Comparison of ENCODE assay signal across 8 mouse cellular contexts in the genomic region with DNA sequence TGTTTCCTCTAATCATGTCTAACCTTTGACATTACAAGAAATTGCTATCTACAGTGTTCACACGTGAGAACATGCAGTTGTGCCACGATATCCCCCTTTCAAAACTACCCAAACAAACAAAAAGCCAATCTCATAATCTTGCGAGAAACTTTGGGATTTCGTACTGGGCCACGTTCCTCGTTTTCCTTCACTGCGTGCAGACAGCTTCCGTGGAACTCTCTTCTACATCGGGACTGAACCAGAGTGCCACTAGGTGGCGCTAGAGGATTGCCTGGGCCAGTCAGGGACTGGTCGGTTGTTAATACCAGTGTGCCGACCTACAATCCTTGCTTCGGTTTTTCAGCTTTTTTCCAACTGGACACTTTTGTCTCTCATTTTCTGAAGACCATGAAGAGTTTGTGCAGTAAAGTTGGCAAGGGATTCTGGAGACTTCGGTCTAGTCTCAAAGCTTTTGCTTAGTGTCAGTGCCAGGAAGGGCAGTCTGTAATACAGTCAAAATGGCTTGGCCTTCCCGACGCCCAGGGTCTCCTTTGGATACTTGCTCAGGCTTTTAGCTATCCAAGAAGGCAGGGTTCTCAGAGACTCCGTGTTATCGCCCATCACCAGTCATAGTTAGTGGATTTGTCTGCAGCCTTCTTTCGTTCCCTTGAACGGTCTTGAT. TPM values are rescaled to one million over a fixed set of nuclear protein-coding genes. Genes with fewer than 3 reads are reported as not detected.
A peak's percentile ranks its signal among the peaks of the same experiment; 100 is the strongest.
DNase-seq lines count a peak whose midpoint lies in the region; ATAC-seq and TF ChIP-seq lines count a peak whose summit lies in the region.

No protein-coding gene starts in this region.

- no peak overlapping the region for H3K9ac ChIP-seq in embryonic facial prominence, embryonic 15.5 days
- H3K9ac ChIP-seq in limb, embryonic 13.5 days: 0 out of 2 replicates have a peak overlapping the region, but pooled peaks have one; percentile 39
- no peak overlapping the region for H3K9ac ChIP-seq in midbrain, embryonic 16.5 days (ENCODE audit: low read depth, low read length)

- no peaks in the 10 kb centered on the region for H3K27me3 ChIP-seq in embryonic facial prominence, embryonic 15.5 days
- no peaks in the 10 kb centered on the region for H3K27me3 ChIP-seq in limb, embryonic 13.5 days
- H3K27me3 ChIP-seq in midbrain, embryonic 16.5 days (ENCODE audit: control insufficient read depth, insufficient read depth, low read depth, low read length): no peaks in the 10 kb centered on the region
- H3K27me3 ChIP-seq in spleen, adult 2 months (ENCODE audit: control insufficient read depth, insufficient read depth, low read length): no peaks in the 10 kb centered on the region

- 20% methylated on average over 20 of the region's 20 CpGs for WGBS in bone marrow, adult 2 months
- WGBS in embryonic facial prominence, embryonic 15.5 days: 18% methylated on average over 20 of the region's 20 CpGs
- WGBS in limb, embryonic 13.5 days: 20% methylated on average over 20 of the region's 20 CpGs
- 11% methylated on average over 20 of the region's 20 CpGs for WGBS in midbrain, embryonic 16.5 days
- 21% methylated on average over 20 of the region's 20 CpGs for WGBS in spleen, adult 2 months

- H3K36me3 ChIP-seq in embryonic facial prominence, embryonic 15.5 days: no peaks in the 10 kb centered on the region
- no peaks in the 10 kb centered on the region for H3K36me3 ChIP-seq in limb, embryonic 13.5 days
- no peaks in the 10 kb centered on the region for H3K36me3 ChIP-seq in midbrain, embryonic 16.5 days (ENCODE audit: control insufficient read depth, insufficient read depth, low read length)
- no peaks in the 10 kb centered on the region for H3K36me3 ChIP-seq in spleen, adult 2 months (ENCODE audit: control insufficient read depth, insufficient read depth, low read length)

- TF ChIP-seq POLR2A in bone marrow, adult 2 months (IDR thresholded peaks at IDR 0.05; ENCODE audit: borderline replicate concordance, control insufficient read depth, low read depth, low read length): no peak
- TF ChIP-seq POLR2A in spleen, adult 2 months (IDR thresholded peaks at IDR 0.05; ENCODE audit: low read depth, low read length): no peak

- H3K27ac ChIP-seq in bone marrow, adult 2 months (ENCODE audit: control insufficient read depth, insufficient read depth, low read depth, low read length, poor library complexity): no peak overlapping the region
- no peak overlapping the region for H3K27ac ChIP-seq in embryonic facial prominence, embryonic 15.5 days (replicated peaks)
- no peak overlapping the region for H3K27ac ChIP-seq in limb, embryonic 13.5 days
- H3K27ac ChIP-seq in midbrain, embryonic 16.5 days (ENCODE audit: low read length): no peak overlapping the region
- no peak overlapping the region for H3K27ac ChIP-seq in spleen, adult 2 months (ENCODE audit: insufficient read depth, low read length)

- TF ChIP-seq CTCF in bone marrow, adult 2 months (IDR thresholded peaks at IDR 0.05; ENCODE audit: control insufficient read depth, insufficient read depth, low read length): peak; percentile 100
- peak; percentile 99; the same call in 1 of the 2 replicates for TF ChIP-seq CTCF in spleen, adult 2 months (IDR thresholded peaks at IDR 0.05; ENCODE audit: extremely low read depth, insufficient read depth, insufficient read length, insufficient replicate concordance)

- no peaks in the 10 kb centered on the region for H3K9me3 ChIP-seq in embryonic facial prominence, embryonic 15.5 days (replicated peaks)
- no peaks in the 10 kb centered on the region for H3K9me3 ChIP-seq in limb, embryonic 13.5 days
- H3K9me3 ChIP-seq in midbrain, embryonic 16.5 days (replicated peaks; ENCODE audit: control insufficient read depth, low read length, poor library complexity, severe bottlenecking): no peaks in the 10 kb centered on the region

- peak; percentile 90 for DNase-seq in A20 (ENCODE audit: low read depth, low spot score)
- DNase-seq in heart, adult 8-10 months (ENCODE audit: low spot score): peak; percentile 77
- DNase-seq in kidney, adult 8-10 months: peak; percentile 78 to 87
- DNase-seq in spleen, adult 2 months (ENCODE audit: low read depth in 1 of 2, low spot score in 2 of 2): peak; percentile 68 to 85

- peaks cover 5% of the 10 kb centered on the region for H3K4me1 ChIP-seq in bone marrow, adult 2 months (ENCODE audit: control insufficient read depth, insufficient read depth, low read length)
- H3K4me1 ChIP-seq in embryonic facial prominence, embryonic 15.5 days: peaks cover 7% of the 10 kb centered on the region
- H3K4me1 ChIP-seq in limb, embryonic 13.5 days: no peaks in the 10 kb centered on the region
- 0 out of 2 replicates have a peak, but pooled peaks cover 2% of the 10 kb centered on the region for H3K4me1 ChIP-seq in midbrain, embryonic 16.5 days (ENCODE audit: control insufficient read depth, insufficient read depth, low read length)
- no peaks in the 10 kb centered on the region; the same call in 1 of the 2 replicates for H3K4me1 ChIP-seq in spleen, adult 2 months (ENCODE audit: control insufficient read depth, insufficient read depth, insufficient read length)

- no peak overlapping the region for H3K4me3 ChIP-seq in bone marrow, adult 2 months (replicated peaks; ENCODE audit: control insufficient read depth, low read depth, low read length)
- no peak overlapping the region; the same call in 1 of the 2 replicates for H3K4me3 ChIP-seq in embryonic facial prominence, embryonic 15.5 days (replicated peaks)
- no peak overlapping the region for H3K4me3 ChIP-seq in limb, embryonic 13.5 days
- no peak overlapping the region for H3K4me3 ChIP-seq in midbrain, embryonic 16.5 days (ENCODE audit: low read depth, low read length)
- H3K4me3 ChIP-seq in spleen, adult 2 months (ENCODE audit: extremely low read depth, insufficient read depth, insufficient read length): no peak overlapping the region

- ATAC-seq in embryonic facial prominence, embryonic 15.5 days (ENCODE audit: insufficient number of reproducible peaks, low FRiP score, low TSS enrichment, low read depth): peak; percentile 85
- ATAC-seq in limb, embryonic 13.5 days (ENCODE audit: low FRiP score, low read depth): peak; percentile 92
- ATAC-seq in midbrain, embryonic 16.5 days: peak; percentile 94

- peak overlapping the region; percentile 28; the same call in 1 of the 2 replicates for H3K4me2 ChIP-seq in embryonic facial prominence, embryonic 15.5 days (replicated peaks)
- H3K4me2 ChIP-seq in limb, embryonic 13.5 days (replicated peaks): peak overlapping the region; percentile 41
- peak overlapping the region; percentile 13 for H3K4me2 ChIP-seq in midbrain, embryonic 16.5 days (ENCODE audit: low read length)

RNA-seq across cellular contexts. Expression of a gene that starts 22.2 kb away (rescaled TPM):
- 11.5 and 21.8 TPM in 2 replicates for polyA plus RNA-seq in bone marrow, adult 2 months (2011; ENCODE audit: insufficient read depth, insufficient read length, low replicate concordance, missing spikeins)
- 2.2 and 3.2 TPM in 2 replicates for polyA plus RNA-seq in embryonic facial prominence, embryonic 15.5 days (2015; fragmentation: Nextera tagmentation; extraction: Ambion mirVana)
- under 1 TPM; 0.56 to 0.75 (median 0.70) TPM for total RNA-seq in heart, adult 8-10 months (2022)
- 1.2 and 1.7 TPM in 2 replicates for polyA plus RNA-seq in limb, embryonic 13.5 days (2015; fragmentation: Nextera tagmentation; extraction: Ambion mirVana)
- 0.94 and 1.2 TPM in 2 replicates for polyA plus RNA-seq in midbrain, embryonic 16.5 days (2015; fragmentation: Nextera tagmentation; extraction: Ambion mirVana)
- polyA plus RNA-seq in spleen, adult 2 months (2012; rRNA removed): 221 and 304 TPM in 2 replicates
